Mouse (Mus musculus) adrenal gland, adult 8-10 months (tissue): ENCODE results near the gene Pdcl3. TPM values are rescaled to one million over a fixed set of nuclear protein-coding genes. Genes with fewer than 3 reads are reported as not detected.
A peak's percentile ranks its signal among the peaks of the same experiment; 100 is the strongest.

Experiments
- DNase-seq: peaks from one replicate; pipeline ENCODE4 v3.0.0; 2022
- total RNA-seq, 4 experiments: library from RNA; stranded (reverse); gene quantifications; 2 replicates each; pipeline ENCODE4 v1.2.4; 2022

The Pdcl3 gene
- total RNA-seq: 10 to 100 TPM; 68.9 to 89.3 (median 74.3) TPM

GRCm38 (mm10) chr1:38985308-38985707, at the start of gene Pdcl3:
Gene Pdcl3 (plus strand): TSS chr1:38985608.
- DNase-seq: no peak

GRCm38 (mm10) chr1:38936780-38937179, 48.6 kb upstream of the Pdcl3 start:
- DNase-seq: no peak

- DNase-seq: no peak
Observed at GRCm38 (mm10) chr1:38938849-38939248, 46.6 kb upstream of the Pdcl3 start, which contains the start of gene Nms. Gene Nms (plus strand): TSS chr1:38939149.

- DNase-seq: no peak
Observed at GRCm38 (mm10) chr1:38939608-38940007, 45.8 kb upstream of the Pdcl3 start.

GRCm38 (mm10) chr1:38956457-38956856, 29.0 kb upstream of the Pdcl3 start:
- no peak for DNase-seq

GRCm38 (mm10) chr1:38969116-38969515, 16.3 kb upstream of the Pdcl3 start:
- DNase-seq: no peak

- DNase-seq: no peak
Observed at GRCm38 (mm10) chr1:38971712-38972111, 13.7 kb upstream of the Pdcl3 start.

- peak; percentile 62 for DNase-seq
Observed at GRCm38 (mm10) chr1:38972986-38973592, 12.3 kb upstream of the Pdcl3 start.

- no peak for DNase-seq
Observed at GRCm38 (mm10) chr1:38979953-38980352, 5.5 kb upstream of the Pdcl3 start.

GRCm38 (mm10) chr1:38983870-38984269, 1.5 kb upstream of the Pdcl3 start:
- no peak for DNase-seq

- DNase-seq: peak; percentile 97
Observed at GRCm38 (mm10) chr1:38987080-38987864, 1.9 kb downstream of the Pdcl3 start.

GRCm38 (mm10) chr1:38987865-38988211, 2.4 kb downstream of the Pdcl3 start:
- no peak for DNase-seq

GRCm38 (mm10) chr1:38988357-38988756, 2.9 kb downstream of the Pdcl3 start:
- no peak for DNase-seq

GRCm38 (mm10) chr1:38992365-38992764, 7.0 kb downstream of the Pdcl3 start:
- no peak for DNase-seq

GRCm38 (mm10) chr1:39001106-39001505, 15.7 kb downstream of the Pdcl3 start:
- peak; percentile 41 for DNase-seq

GRCm38 (mm10) chr1:39005751-39006354, 20.4 kb downstream of the Pdcl3 start:
- DNase-seq: no peak

- no peak for DNase-seq
Observed at GRCm38 (mm10) chr1:39006830-39007829, 21.7 kb downstream of the Pdcl3 start.

- DNase-seq: peak; percentile 56
Observed at GRCm38 (mm10) chr1:39010583-39011021, 25.2 kb downstream of the Pdcl3 start.

GRCm38 (mm10) chr1:39012576-39012975, 27.2 kb downstream of the Pdcl3 start:
- DNase-seq: no peak

GRCm38 (mm10) chr1:39013843-39014242, 28.4 kb downstream of the Pdcl3 start:
- no peak for DNase-seq

- DNase-seq: no peak
Observed at GRCm38 (mm10) chr1:39015529-39015928, 30.1 kb downstream of the Pdcl3 start.

GRCm38 (mm10) chr1:39017871-39018270, 32.5 kb downstream of the Pdcl3 start:
- DNase-seq: no peak
